Mouse (Mus musculus): Measurements from ENCODE around the gene Rhbdd3.

DNA sequence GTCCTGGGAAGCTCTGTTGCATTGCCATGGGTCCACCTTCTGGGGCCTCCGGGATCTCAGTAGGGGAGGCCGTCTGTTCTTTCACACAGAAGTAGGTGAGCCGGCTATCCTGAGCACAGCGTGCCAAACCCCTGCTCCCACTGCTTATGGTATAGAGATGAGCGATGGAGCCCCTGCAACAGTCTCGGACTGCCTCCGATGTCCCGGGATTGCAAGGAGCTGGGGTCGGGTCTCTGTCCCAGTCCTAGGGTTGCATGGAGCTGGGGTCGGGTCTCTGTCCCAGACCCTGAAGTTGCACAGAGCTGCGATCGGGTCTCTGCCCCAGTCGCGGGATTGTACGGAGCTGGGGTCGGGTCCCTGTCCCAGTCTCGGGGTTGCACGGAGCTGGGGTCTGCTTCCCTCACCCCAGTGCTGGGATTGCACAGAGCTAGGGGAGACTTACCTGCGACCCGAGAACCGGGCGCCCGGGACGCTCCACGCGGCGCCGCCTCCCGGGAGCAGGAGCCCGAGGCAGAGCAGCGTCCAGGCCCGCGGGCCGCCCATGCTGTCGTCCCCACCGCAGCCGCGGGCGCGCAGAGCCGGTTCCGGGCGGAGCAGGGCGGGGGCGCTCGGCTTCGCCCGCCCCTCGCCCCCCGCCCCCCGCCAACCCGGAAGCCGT is 53.1 kb downstream of the Rhbdd3 start, which contains the start of gene Emid1:
- TF ChIP-seq CTCF (IDR thresholded peaks at IDR 0.05; ENCODE audit: low read depth, low read length) (no peak), EP300 (IDR thresholded peaks at IDR 0.05; ENCODE audit: insufficient read depth, low read depth, low read length) (no peak), POLR2A (IDR thresholded peaks at IDR 0.05; ENCODE audit: insufficient read depth, low read length) (no peak)

Measured in ES-Bruce4 (cell line).